Mouse (Mus musculus) hindbrain, embryonic 16.5 days (tissue): ENCODE results near the gene Tprg. TPM values are rescaled to one million over a fixed set of nuclear protein-coding genes. Genes with fewer than 3 reads are reported as not detected.

Experiments used
- ATAC-seq: fragments of 200-750 bp; cut with Nextera tagmentation; 2 replicates; pipeline ENCODE4 v1.8.0; 2017; ENCODE audit warnings: moderate TSS enrichment, moderate library complexity
- H3K27ac ChIP-seq: fragments of 300-500 bp; sonication (generic); 2 replicates; pipeline ENCODE4 v1.5.1; 2014; ENCODE audit warnings: low read depth, mild to moderate bottlenecking, control low read depth, low read length, moderate library complexity
- H3K27me3 ChIP-seq: fragments of 300-500 bp; sonication (generic); replicated peaks from 2 replicates; pipeline ENCODE4 v1.6.1; 2014; ENCODE audit warnings: low read length; ENCODE audit not compliant: control insufficient read depth, insufficient read depth
- H3K36me3 ChIP-seq: fragments of 300-500 bp; sonication (generic); 2 replicates; pipeline ENCODE4 v1.6.1; 2014; ENCODE audit warnings: mild to moderate bottlenecking, low read length, moderate library complexity, mixed read lengths; ENCODE audit not compliant: control insufficient read depth, insufficient read depth
- H3K4me1 ChIP-seq: fragments of 300-500 bp; sonication (generic); 2 replicates; pipeline ENCODE4 v1.6.1; 2014; ENCODE audit warnings: low read depth, low read length; ENCODE audit not compliant: control insufficient read depth, insufficient read depth
- H3K4me2 ChIP-seq: fragments of 300-500 bp; sonication (generic); 2 replicates; pipeline ENCODE4 v1.6.1; 2014; ENCODE audit warnings: mild to moderate bottlenecking, low read length, control low read depth, moderate library complexity
- H3K4me3 ChIP-seq: fragments of 300-500 bp; sonication (generic); 2 replicates; pipeline ENCODE4 v1.5.1; 2014; ENCODE audit warnings: mild to moderate bottlenecking, low read length, control low read depth, moderate library complexity
- H3K9ac ChIP-seq: fragments of 300-500 bp; sonication (generic); 2 replicates; pipeline ENCODE4 v1.6.1; 2014; ENCODE audit warnings: low read depth, mild to moderate bottlenecking, control low read depth, low read length, moderate library complexity
- H3K9me3 ChIP-seq: fragments of 300-500 bp; sonication (generic); 2 replicates; pipeline ENCODE4 v1.6.1; 2014; ENCODE audit warnings: mild to moderate bottlenecking, low read length, moderate library complexity; ENCODE audit not compliant: control insufficient read depth
- WGBS: fragments of 180-500 bp; shearing (Covaris S2); extraction: QIAGEN DNeasy Blood & Tissue Kit; methylation state at CpG from one replicate; pipeline ENCODE4 v1.1.7; 2014; 5-methylcytosine and 5-hydroxymethylcytosine counted together
- polyA plus RNA-seq: library from polyadenylated mRNA; unstranded; fragments of >200 nt; fragmentation: Nextera tagmentation; extraction: Ambion mirVana; gene quantifications from 2 replicates; pipeline ENCODE4 v1.2.1, GENCODE M21; 2015

The Tprg gene
- polyA plus RNA-seq, 1 experiment from 2014 or later: 0.14 TPM

DNA sequence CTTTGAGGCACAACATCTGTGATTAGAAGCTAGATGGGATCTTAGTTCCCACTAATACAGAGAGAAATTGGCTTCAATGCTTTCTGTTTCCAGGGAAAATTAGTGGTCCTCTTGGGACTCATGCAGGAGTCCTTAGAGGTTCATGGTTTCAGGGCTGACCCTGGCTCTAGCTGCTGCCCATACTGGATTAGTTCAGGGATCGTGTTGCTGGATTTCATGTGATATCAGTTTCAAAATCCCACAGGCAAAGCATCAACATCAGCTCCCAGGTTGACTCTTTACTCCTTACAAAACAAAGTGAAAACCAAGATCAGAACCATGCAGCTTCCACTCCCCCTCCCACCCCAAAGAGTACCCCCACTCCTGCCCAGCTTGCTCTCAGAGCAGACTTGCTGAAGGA, 127.3 kb downstream of the Tprg start:
- Histone ChIP-seq H3K27me3 (no peaks in the 10 kb centered on the region), H3K4me3 (no peak overlapping the region), H3K4me2 (no peak overlapping the region), H3K36me3 (no peaks in the 10 kb centered on the region), H3K9ac (no peak overlapping the region), H3K4me1 (no peaks in the 10 kb centered on the region), H3K9me3 (no peaks in the 10 kb centered on the region), H3K27ac (no peak overlapping the region)
- no peak for ATAC-seq
- 71% methylated on average over 1 of the region's 1 CpGs for whole genome bisulfite sequencing

DNA sequence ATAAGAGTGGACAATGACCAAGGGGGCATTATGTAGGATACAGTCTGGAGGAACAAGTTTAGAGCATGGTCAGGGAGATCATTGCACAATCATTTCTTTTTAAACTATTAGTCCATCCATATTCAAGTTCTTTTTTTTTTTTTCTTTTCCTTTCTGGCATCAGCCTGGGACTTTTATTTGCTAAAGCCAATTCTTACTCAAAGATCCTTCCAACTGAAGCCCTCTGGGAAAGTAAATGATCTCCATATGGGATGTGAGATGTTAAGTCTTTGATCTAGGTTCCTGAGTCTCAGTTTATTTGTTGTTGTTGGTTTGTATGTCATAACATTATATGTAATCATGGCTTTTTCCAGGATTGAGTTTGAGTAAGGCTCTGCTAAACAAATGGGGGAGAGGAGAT, 128.6 kb downstream of the Tprg start:
- no peaks in the 10 kb centered on the region for H3K9me3 ChIP-seq
- H3K4me2 ChIP-seq: no peak overlapping the region
- ATAC-seq: no peak
- no peaks in the 10 kb centered on the region for H3K36me3 ChIP-seq
- H3K27ac ChIP-seq: no peak overlapping the region
- H3K4me1 ChIP-seq: no peaks in the 10 kb centered on the region
- H3K27me3 ChIP-seq: no peaks in the 10 kb centered on the region
- H3K4me3 ChIP-seq: no peak overlapping the region
- no peak overlapping the region for H3K9ac ChIP-seq

DNA sequence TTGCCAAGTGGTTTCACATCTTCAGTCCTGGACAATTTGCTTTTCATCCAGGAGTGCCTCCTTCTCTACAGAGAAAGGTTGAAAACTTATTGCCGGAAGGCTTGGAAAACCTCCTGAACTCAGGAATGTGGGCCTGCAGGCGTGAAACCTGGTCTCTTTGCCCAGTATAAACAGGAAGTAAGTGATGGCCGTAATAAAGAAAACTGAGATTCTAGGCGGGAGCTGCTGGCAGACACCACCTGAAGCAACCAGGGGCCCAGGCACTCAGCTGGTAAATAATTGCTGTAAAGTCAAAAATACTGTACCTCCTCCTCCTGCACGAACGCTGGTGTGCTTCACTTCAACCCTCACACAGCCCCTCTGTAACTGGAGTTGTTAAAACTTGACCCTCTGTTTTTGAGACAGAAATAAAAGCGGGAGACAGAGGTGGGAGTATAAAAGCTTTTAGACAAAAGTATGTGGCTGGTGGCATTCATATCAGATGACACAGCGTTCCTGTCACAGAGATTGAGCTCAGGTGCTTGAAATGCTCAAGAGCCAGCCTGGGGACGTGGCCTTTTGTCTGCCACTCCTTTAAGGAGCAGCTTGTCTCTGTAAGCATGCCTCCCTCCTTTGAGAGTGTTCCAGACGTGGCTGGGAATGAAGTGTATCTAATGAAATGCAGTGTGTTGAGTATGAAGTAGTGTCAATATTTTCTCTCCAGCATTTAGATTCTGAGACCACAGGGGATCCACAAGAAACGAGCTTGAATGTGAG, 131.4 kb downstream of the Tprg start:
- Histone ChIP-seq H3K27ac (no peak overlapping the region), H3K9me3 (no peaks in the 10 kb centered on the region), H3K27me3 (no peaks in the 10 kb centered on the region), H3K4me1 (no peaks in the 10 kb centered on the region), H3K4me2 (no peak overlapping the region), H3K4me3 (no peak overlapping the region), H3K9ac (no peak overlapping the region), H3K36me3 (no peaks in the 10 kb centered on the region)
- WGBS: 53% methylated on average over 11 of the region's 11 CpGs
- no peak for ATAC-seq

DNA sequence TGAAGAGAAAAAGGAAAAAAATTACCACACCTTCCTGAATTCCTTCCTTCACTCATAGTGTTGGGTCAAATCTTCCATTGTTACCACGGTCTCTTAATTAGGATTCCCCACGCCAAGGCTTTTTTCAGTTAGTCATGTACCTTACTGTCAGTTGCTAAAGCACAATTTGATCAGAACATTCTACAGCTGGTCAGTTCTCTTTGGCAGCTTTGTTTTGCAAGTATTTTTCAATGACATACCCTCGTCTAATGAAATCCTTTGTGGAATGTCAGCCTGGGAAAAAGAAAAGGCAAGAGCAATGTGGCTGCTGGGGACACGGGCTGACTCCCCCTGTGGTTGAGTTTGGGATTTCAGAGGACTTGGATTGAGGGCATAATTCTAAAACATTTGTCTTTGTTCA, 136.4 kb downstream of the Tprg start:
- no peak overlapping the region for H3K27ac ChIP-seq
- no peak overlapping the region for H3K4me2 ChIP-seq
- no peaks in the 10 kb centered on the region for H3K27me3 ChIP-seq
- WGBS: 57% methylated on average over 4 of the region's 4 CpGs
- no peak overlapping the region for H3K9ac ChIP-seq
- no peak for ATAC-seq
- H3K4me1 ChIP-seq: no peaks in the 10 kb centered on the region
- H3K36me3 ChIP-seq: no peaks in the 10 kb centered on the region
- H3K9me3 ChIP-seq: no peaks in the 10 kb centered on the region
- no peak overlapping the region for H3K4me3 ChIP-seq

DNA sequence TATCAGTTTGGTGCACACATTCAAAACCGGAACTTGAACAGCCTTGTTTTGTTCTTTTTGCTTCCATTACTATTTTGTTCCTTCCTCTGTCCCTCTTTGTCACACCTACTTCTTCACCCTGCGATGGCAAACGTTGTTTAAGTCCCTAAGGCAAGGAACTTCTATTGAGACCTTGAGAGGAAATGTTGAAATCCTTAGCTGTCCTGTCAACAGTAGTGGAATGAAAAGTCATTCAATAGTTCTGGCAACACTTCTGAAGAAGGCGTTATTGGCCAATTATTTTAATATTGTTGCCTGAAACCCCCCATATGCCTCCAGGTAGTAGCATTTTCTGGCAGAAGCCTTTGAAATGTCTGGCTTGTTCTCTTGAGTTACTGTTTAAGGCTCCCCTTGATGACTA, 137.4 kb downstream of the Tprg start:
- no peak for ATAC-seq
- no peak overlapping the region for H3K4me3 ChIP-seq
- WGBS: 91% methylated on average over 4 of the region's 4 CpGs

DNA sequence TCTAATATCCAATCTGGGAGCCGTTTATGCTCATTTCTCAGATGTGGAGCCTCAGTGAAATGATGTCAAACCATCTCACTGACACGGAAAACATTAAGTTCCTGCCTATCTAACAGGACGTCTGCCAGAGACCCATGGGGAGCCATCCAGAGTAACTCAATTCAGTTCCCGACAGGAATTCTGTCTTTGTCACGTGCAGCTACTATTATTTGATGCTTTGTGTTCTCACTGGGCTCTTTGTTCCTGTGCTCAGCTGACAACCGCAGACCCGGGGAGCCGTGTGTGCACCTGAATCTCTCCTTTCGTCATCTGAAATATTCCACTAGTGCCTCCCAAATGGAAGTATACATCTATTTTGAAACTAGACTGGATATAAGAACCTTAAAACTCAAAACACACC, 138.3 kb downstream of the Tprg start:
- Histone ChIP-seq H3K4me2 (no peak overlapping the region), H3K27me3 (no peaks in the 10 kb centered on the region), H3K9me3 (no peaks in the 10 kb centered on the region), H3K36me3 (no peaks in the 10 kb centered on the region), H3K4me1 (no peaks in the 10 kb centered on the region), H3K9ac (no peak overlapping the region), H3K4me3 (no peak overlapping the region), H3K27ac (no peak overlapping the region)
- ATAC-seq: no peak
- WGBS: 23% methylated on average over 9 of the region's 9 CpGs

More for the DNA sequence above, 137.4 kb downstream of the Tprg start:
- H3K9ac ChIP-seq: no peak overlapping the region
- no peaks in the 10 kb centered on the region for H3K27me3 ChIP-seq
- H3K4me2 ChIP-seq: no peak overlapping the region
- H3K36me3 ChIP-seq: no peaks in the 10 kb centered on the region
- no peak overlapping the region for H3K27ac ChIP-seq
- no peaks in the 10 kb centered on the region for H3K9me3 ChIP-seq
- H3K4me1 ChIP-seq: no peaks in the 10 kb centered on the region

DNA sequence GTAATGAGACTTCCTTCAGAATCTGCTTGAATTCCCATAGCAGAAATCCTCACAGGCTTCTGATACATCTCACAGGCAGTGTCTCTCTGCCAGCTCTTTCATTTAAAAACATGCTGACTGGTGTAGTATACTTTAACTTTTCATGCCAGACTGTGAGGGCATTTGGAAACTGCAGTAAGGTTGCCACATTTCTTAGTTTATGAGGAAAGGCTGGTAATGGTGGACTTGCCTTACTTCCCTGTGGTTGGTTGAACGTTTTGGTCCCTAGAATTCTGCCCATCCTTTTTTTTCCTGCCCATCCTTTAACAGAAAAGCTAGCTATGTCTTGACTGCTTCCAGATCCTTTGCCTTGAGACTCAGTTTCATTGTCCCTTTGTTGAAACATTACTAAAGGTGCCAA, 138.8 kb downstream of the Tprg start:
- Histone ChIP-seq H3K4me3 (no peak overlapping the region), H3K9me3 (no peaks in the 10 kb centered on the region), H3K36me3 (no peaks in the 10 kb centered on the region), H3K27ac (no peak overlapping the region), H3K4me2 (no peak overlapping the region), H3K9ac (no peak overlapping the region), H3K27me3 (no peaks in the 10 kb centered on the region), H3K4me1 (no peaks in the 10 kb centered on the region)
- no peak for ATAC-seq
- 55% methylated on average over 1 of the region's 1 CpGs for WGBS

DNA sequence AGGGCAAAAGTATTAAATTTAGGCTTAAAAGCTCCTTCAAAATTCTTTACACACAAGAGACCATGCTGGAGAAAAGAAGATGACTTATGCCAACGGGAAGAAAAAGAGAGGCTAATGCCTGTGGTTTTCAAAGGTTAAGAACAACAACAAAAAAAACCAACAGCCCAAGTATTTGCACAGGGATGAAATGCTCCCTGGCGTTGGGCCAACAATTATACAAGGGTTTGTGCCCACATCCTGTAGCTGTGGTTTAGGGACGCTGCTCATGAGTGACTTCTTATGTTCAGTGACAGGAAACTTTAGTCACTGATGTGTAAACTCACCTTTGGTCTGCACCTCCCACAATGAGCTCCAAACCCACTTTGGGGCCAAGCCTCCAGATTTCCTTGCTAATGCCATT, 139.6 kb downstream of the Tprg start:
- Histone ChIP-seq H3K36me3 (no peaks in the 10 kb centered on the region), H3K4me1 (no peaks in the 10 kb centered on the region), H3K4me2 (no peak overlapping the region), H3K27ac (no peak overlapping the region), H3K9me3 (no peaks in the 10 kb centered on the region), H3K9ac (no peak overlapping the region), H3K27me3 (no peaks in the 10 kb centered on the region), H3K4me3 (no peak overlapping the region)
- ATAC-seq: no peak
- 51% methylated on average over 3 of the region's 3 CpGs for WGBS

DNA sequence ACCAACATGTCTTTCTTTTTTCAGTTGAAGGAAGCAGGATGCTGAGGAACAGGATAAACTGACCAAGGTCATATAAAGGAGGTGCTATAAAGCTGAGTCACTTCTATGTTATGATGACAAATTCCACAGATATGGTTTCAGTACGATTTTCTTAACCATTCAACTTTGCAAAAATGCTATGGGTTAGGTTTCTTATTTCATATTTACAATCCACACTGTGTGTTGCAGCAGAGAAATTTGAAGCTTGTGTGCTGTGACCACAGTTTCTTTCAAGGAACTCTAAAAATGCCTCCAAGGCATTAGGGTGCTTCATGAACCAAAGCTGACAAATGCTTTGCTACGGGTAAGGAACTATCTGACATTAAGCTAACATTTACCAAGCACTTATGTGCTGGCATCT, 153.4 kb downstream of the Tprg start:
- no peak overlapping the region for H3K9ac ChIP-seq
- no peak overlapping the region for H3K27ac ChIP-seq
- WGBS: 76% methylated on average over 2 of the region's 2 CpGs
- H3K27me3 ChIP-seq: no peaks in the 10 kb centered on the region
- H3K36me3 ChIP-seq: no peaks in the 10 kb centered on the region
- H3K4me2 ChIP-seq: no peak overlapping the region
- no peak overlapping the region for H3K4me3 ChIP-seq
- H3K4me1 ChIP-seq: no peaks in the 10 kb centered on the region
- no peaks in the 10 kb centered on the region for H3K9me3 ChIP-seq
- no peak for ATAC-seq

DNA sequence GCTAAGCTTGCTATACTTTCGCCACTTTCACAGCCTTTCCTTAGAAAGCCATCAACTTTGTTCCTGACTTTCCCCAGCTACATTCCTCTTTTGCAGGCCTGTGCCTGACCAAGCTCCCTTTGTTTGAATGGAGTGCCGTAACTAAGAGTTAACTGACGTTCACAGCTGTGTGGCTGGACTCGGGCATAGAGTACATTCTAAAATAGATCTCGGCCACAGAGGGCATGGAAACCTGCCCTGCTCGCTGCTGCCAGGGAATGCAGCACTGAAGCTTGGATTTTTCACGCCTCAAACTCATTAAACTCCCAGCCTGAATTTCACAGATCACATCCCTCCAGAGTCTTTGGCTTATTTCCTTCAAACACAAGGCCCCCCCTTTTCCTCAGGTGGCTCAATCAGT, 159.0 kb downstream of the Tprg start:
- 44% methylated on average over 7 of the region's 7 CpGs for WGBS
- ATAC-seq: 0 out of 2 replicates have a peak, but pooled peaks have one; percentile 32
- Histone ChIP-seq H3K9me3 (no peaks in the 10 kb centered on the region), H3K27me3 (no peaks in the 10 kb centered on the region), H3K4me1 (no peaks in the 10 kb centered on the region), H3K4me3 (no peak overlapping the region), H3K36me3 (no peaks in the 10 kb centered on the region), H3K4me2 (no peak overlapping the region), H3K27ac (no peak overlapping the region), H3K9ac (no peak overlapping the region)
